Mouse (Mus musculus): ENCODE results near the gene Eno2. TPM values are rescaled to one million over a fixed set of nuclear protein-coding genes. Genes with fewer than 3 reads are reported as not detected.
A peak's percentile ranks its signal among the peaks of the same experiment; 100 is the strongest.

Eno2 gene
- total RNA-seq, 1 experiment from 2014 or later = 5.6 TPM

- ATAC-seq (replicated peaks in 1 of 2; ENCODE audit: insufficient read depth in 1 of 2, low FRiP score in 2 of 2, low TSS enrichment in 1 of 2, low read depth in 1 of 2, poor library complexity in 2 of 2, severe bottlenecking in 2 of 2) = peak; percentile 90 to 91
Measured at GRCm38 (mm10) chr6:124732476-124733370, 36.8 kb downstream of the Eno2 start.

GRCm38 (mm10) chr6:124731038-124731437 is 38.4 kb downstream of the Eno2 start:
- no peak for ATAC-seq (replicated peaks in 1 of 2; ENCODE audit: insufficient read depth in 1 of 2, low FRiP score in 2 of 2, low TSS enrichment in 1 of 2, low read depth in 1 of 2, poor library complexity in 2 of 2, severe bottlenecking in 2 of 2)

GRCm38 (mm10) chr6:124729850-124730705 is 39.4 kb downstream of the Eno2 start:
- peak; percentile 68 to 72 for ATAC-seq (replicated peaks in 1 of 2; ENCODE audit: insufficient read depth in 1 of 2, low FRiP score in 2 of 2, low TSS enrichment in 1 of 2, low read depth in 1 of 2, poor library complexity in 2 of 2, severe bottlenecking in 2 of 2)

GRCm38 (mm10) chr6:124728621-124729020 is 40.9 kb downstream of the Eno2 start:
- ATAC-seq (replicated peaks in 1 of 2; ENCODE audit: insufficient read depth in 1 of 2, low FRiP score in 2 of 2, low TSS enrichment in 1 of 2, low read depth in 1 of 2, poor library complexity in 2 of 2, severe bottlenecking in 2 of 2) = no peak

GRCm38 (mm10) chr6:124724472-124724871 is 45.0 kb downstream of the Eno2 start:
- ATAC-seq (replicated peaks in 1 of 2; ENCODE audit: insufficient read depth in 1 of 2, low FRiP score in 2 of 2, low TSS enrichment in 1 of 2, low read depth in 1 of 2, poor library complexity in 2 of 2, severe bottlenecking in 2 of 2) = no peak

GRCm38 (mm10) chr6:124723541-124723940 is 45.9 kb downstream of the Eno2 start:
- ATAC-seq (replicated peaks in 1 of 2; ENCODE audit: insufficient read depth in 1 of 2, low FRiP score in 2 of 2, low TSS enrichment in 1 of 2, low read depth in 1 of 2, poor library complexity in 2 of 2, severe bottlenecking in 2 of 2) = peak; percentile 54; a peak in 3 of 4 replicates

GRCm38 (mm10) chr6:124722876-124723473 is 46.5 kb downstream of the Eno2 start:
- ATAC-seq (replicated peaks in 1 of 2; ENCODE audit: insufficient read depth in 1 of 2, low FRiP score in 2 of 2, low TSS enrichment in 1 of 2, low read depth in 1 of 2, poor library complexity in 2 of 2, severe bottlenecking in 2 of 2) = peak in 1 of 2 experiments; percentile 3; a peak in 1 of 4 replicates

- ATAC-seq (replicated peaks in 1 of 2; ENCODE audit: insufficient read depth in 1 of 2, low FRiP score in 2 of 2, low TSS enrichment in 1 of 2, low read depth in 1 of 2, poor library complexity in 2 of 2, severe bottlenecking in 2 of 2) = peak in 1 of 2 experiments; percentile 31; a peak in 2 of 4 replicates
Measured at GRCm38 (mm10) chr6:124720904-124721303, 48.6 kb downstream of the Eno2 start.

- ATAC-seq (replicated peaks in 1 of 2; ENCODE audit: insufficient read depth in 1 of 2, low FRiP score in 2 of 2, low TSS enrichment in 1 of 2, low read depth in 1 of 2, poor library complexity in 2 of 2, severe bottlenecking in 2 of 2) = no peak
Measured at GRCm38 (mm10) chr6:124719354-124719978, 50.0 kb downstream of the Eno2 start.

- no peak for ATAC-seq (replicated peaks in 1 of 2; ENCODE audit: insufficient read depth in 1 of 2, low FRiP score in 2 of 2, low TSS enrichment in 1 of 2, low read depth in 1 of 2, poor library complexity in 2 of 2, severe bottlenecking in 2 of 2)
Measured at GRCm38 (mm10) chr6:124718703-124719102, 50.8 kb downstream of the Eno2 start.

- ATAC-seq (replicated peaks in 1 of 2; ENCODE audit: insufficient read depth in 1 of 2, low FRiP score in 2 of 2, low TSS enrichment in 1 of 2, low read depth in 1 of 2, poor library complexity in 2 of 2, severe bottlenecking in 2 of 2) = no peak
Measured at GRCm38 (mm10) chr6:124717968-124718367, 51.5 kb downstream of the Eno2 start.

GRCm38 (mm10) chr6:124716864-124717490 is 52.5 kb downstream of the Eno2 start:
- peak; percentile 48 to 53; a peak in 3 of 4 replicates for ATAC-seq (replicated peaks in 1 of 2; ENCODE audit: insufficient read depth in 1 of 2, low FRiP score in 2 of 2, low TSS enrichment in 1 of 2, low read depth in 1 of 2, poor library complexity in 2 of 2, severe bottlenecking in 2 of 2)

- ATAC-seq (replicated peaks in 1 of 2; ENCODE audit: insufficient read depth in 1 of 2, low FRiP score in 2 of 2, low TSS enrichment in 1 of 2, low read depth in 1 of 2, poor library complexity in 2 of 2, severe bottlenecking in 2 of 2) = no peak
Measured at GRCm38 (mm10) chr6:124712918-124713317, 56.6 kb downstream of the Eno2 start.

GRCm38 (mm10) chr6:124711824-124712782 is 57.4 kb downstream of the Eno2 start, which contains the start of the genes Emg1 and Phb2:
Gene Emg1, minus strand, starts transcription at chr6:124712178.
Gene Phb2, plus strand, starts transcription at chr6:124712336.
- peak; percentile 92 to 96 for ATAC-seq (replicated peaks in 1 of 2; ENCODE audit: insufficient read depth in 1 of 2, low FRiP score in 2 of 2, low TSS enrichment in 1 of 2, low read depth in 1 of 2, poor library complexity in 2 of 2, severe bottlenecking in 2 of 2)

Measured in hematopoietic stem cell, adult 5-6 weeks (primary cell).